Mouse (Mus musculus): Measurements from ENCODE around the gene Sntn.

Sntn gene

GRCm38 (mm10) chr14:13670576-13670975 is at the start of gene Sntn:
Gene Sntn (plus strand): TSS chr14:13670876.
- in situ Hi-C loops (cut with MboI; ENCODE audit: unreplicated experiment in 2 of 2): no loop called here

- in situ Hi-C loops (cut with MboI; ENCODE audit: unreplicated experiment in 2 of 2): no loop called here
Observed at GRCm38 (mm10) chr14:13649865-13650264, 20.8 kb upstream of the Sntn start.

- in situ Hi-C loops (cut with MboI; ENCODE audit: unreplicated experiment in 2 of 2): no loop called here
Observed at GRCm38 (mm10) chr14:13651039-13651438, 19.6 kb upstream of the Sntn start.

- in situ Hi-C loops (cut with MboI; ENCODE audit: unreplicated experiment in 2 of 2): no loop called here
Observed at GRCm38 (mm10) chr14:13651541-13652298, 19.0 kb upstream of the Sntn start.

GRCm38 (mm10) chr14:13686716-13687115 is 16.0 kb downstream of the Sntn start:
- in situ Hi-C loops (cut with MboI; ENCODE audit: unreplicated experiment in 2 of 2): no loop called here

- in situ Hi-C loops (cut with MboI; ENCODE audit: unreplicated experiment in 2 of 2): no loop called here
Observed at GRCm38 (mm10) chr14:13690426-13690825, 19.8 kb downstream of the Sntn start.

- in situ Hi-C loops (cut with MboI; ENCODE audit: unreplicated experiment in 2 of 2): no loop called here
Observed at GRCm38 (mm10) chr14:13732263-13732662, 61.6 kb downstream of the Sntn start.

All from v-Abl transformed pro-B cells (cell line).